Mouse (Mus musculus): ENCODE data around the gene Dnah9. TPM values are rescaled to one million over a fixed set of nuclear protein-coding genes. Genes with fewer than 3 reads are reported as not detected.
A peak's percentile ranks its signal among the peaks of the same experiment; 100 is the strongest.

Gene Dnah9
- polyA plus RNA-seq, 1 experiment from 2014 or later: 0.03 TPM

- H3K9ac ChIP-seq (ENCODE audit: low read depth, low read length): no peak overlapping the region
- H3K4me3 ChIP-seq (ENCODE audit: low read depth, low read length): no peak overlapping the region
- H3K4me1 ChIP-seq (replicated peaks; ENCODE audit: control insufficient read depth, insufficient read depth, low read length): peaks cover 8% of the 10 kb centered on the region
- no peak overlapping the region for H3K4me2 ChIP-seq
- DNase-seq (ENCODE audit: low spot score) (no peak), ATAC-seq (replicated peaks; ENCODE audit: low FRiP score) (no peak)
- WGBS: 65% methylated on average over 1 of the region's 1 CpGs
- H3K36me3 ChIP-seq (ENCODE audit: control insufficient read depth, insufficient read depth, low read length): no peaks in the 10 kb centered on the region
- no peaks in the 10 kb centered on the region for H3K27me3 ChIP-seq (replicated peaks; ENCODE audit: control insufficient read depth, insufficient read depth, low read length)
- no peak overlapping the region for H3K27ac ChIP-seq (ENCODE audit: low read depth, low read length)
- no peaks in the 10 kb centered on the region for H3K9me3 ChIP-seq (ENCODE audit: control insufficient read depth, low read length)
Observed at GRCm38 (mm10) chr11:65795896-65796295, 372.5 kb downstream of the Dnah9 start.

DNA sequence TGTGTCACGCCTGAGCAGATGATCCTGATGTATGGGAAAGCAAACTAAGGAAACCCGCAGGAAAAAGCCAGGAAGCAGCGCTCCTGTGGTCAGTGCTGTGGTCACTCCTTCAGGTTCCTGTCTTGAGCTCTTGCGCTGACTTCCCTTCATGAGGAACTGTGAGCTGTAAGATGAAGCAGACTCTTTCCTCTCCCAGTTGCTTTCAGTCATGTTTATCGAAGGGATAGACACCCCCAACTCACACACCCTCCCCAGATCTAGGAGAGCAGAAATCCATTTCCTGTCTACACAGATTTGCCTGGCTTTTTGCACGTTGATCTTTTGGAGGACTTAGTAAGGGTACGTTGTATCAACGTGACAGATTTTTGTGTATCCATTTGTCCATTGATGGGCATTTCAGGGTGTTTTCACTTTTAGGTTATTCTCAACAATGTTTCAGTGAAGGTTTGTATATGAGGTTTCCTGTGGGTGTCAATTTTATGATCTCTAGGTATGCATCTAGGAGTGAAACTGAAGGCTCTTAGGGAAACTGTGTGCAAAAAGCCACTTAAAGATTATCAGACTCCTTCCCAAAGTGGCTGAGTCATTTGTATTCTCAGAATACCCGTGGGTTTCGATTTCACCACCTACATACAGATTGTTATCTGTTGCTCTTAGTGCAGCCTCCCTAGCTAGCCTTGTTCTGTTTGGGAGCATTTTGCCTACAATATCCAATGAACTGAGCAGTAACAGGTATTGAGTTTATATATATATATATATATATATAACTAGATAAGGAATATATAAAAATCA is 373.7 kb downstream of the Dnah9 start:
- peak overlapping the region; percentile 16; the same call in 1 of the 2 replicates for H3K4me3 ChIP-seq (ENCODE audit: low read depth, low read length)
- H3K9me3 ChIP-seq (ENCODE audit: control insufficient read depth, low read length): no peaks in the 10 kb centered on the region
- peak; percentile 62; the same call in 1 of the 2 replicates for ATAC-seq (replicated peaks; ENCODE audit: low FRiP score)
- no peak for DNase-seq (ENCODE audit: low spot score)
- peaks cover 8% of the 10 kb centered on the region for H3K4me1 ChIP-seq (replicated peaks; ENCODE audit: control insufficient read depth, insufficient read depth, low read length)
- H3K9ac ChIP-seq (ENCODE audit: low read depth, low read length): no peak overlapping the region
- H3K4me2 ChIP-seq: peak overlapping the region; percentile 57
- no peaks in the 10 kb centered on the region for H3K27me3 ChIP-seq (replicated peaks; ENCODE audit: control insufficient read depth, insufficient read depth, low read length)
- WGBS: 34% methylated on average over 10 of the region's 10 CpGs
- no peak overlapping the region for H3K27ac ChIP-seq (ENCODE audit: low read depth, low read length)
- H3K36me3 ChIP-seq (ENCODE audit: control insufficient read depth, insufficient read depth, low read length): no peaks in the 10 kb centered on the region

GRCm38 (mm10) chr11:65788154-65788553 is 380.2 kb downstream of the Dnah9 start, which contains the start of gene Map2k4:
Map2k4 (minus strand) TSS chr11:65788297.
- no peaks in the 10 kb centered on the region for H3K27me3 ChIP-seq (replicated peaks; ENCODE audit: control insufficient read depth, insufficient read depth, low read length)
- peak within 1 kb of the TSS; percentile 98 for H3K4me3 ChIP-seq (ENCODE audit: low read depth, low read length)
- no peaks in the 10 kb centered on the region for H3K36me3 ChIP-seq (ENCODE audit: control insufficient read depth, insufficient read depth, low read length)
- peak within 1 kb of the TSS; percentile 97 for H3K9ac ChIP-seq (ENCODE audit: low read depth, low read length)
- peak within 1 kb of the TSS; percentile 87 for H3K27ac ChIP-seq (ENCODE audit: low read depth, low read length)
- peak; percentile 99 for ATAC-seq (replicated peaks; ENCODE audit: low FRiP score)
- under 1% methylated on average over 32 of the region's 36 CpGs for WGBS
- peak within 1 kb of the TSS; percentile 89 for H3K4me2 ChIP-seq
- H3K4me1 ChIP-seq (replicated peaks; ENCODE audit: control insufficient read depth, insufficient read depth, low read length): peaks cover 8% of the 10 kb centered on the region
- DNase-seq (ENCODE audit: low spot score): peak; percentile 94
- no peaks in the 10 kb centered on the region for H3K9me3 ChIP-seq (ENCODE audit: control insufficient read depth, low read length)

- ATAC-seq (replicated peaks; ENCODE audit: low FRiP score): peak; percentile 71
- peak; percentile 41 for DNase-seq (ENCODE audit: low spot score)
- H3K9me3 ChIP-seq (ENCODE audit: control insufficient read depth, low read length): no peaks in the 10 kb centered on the region
- H3K36me3 ChIP-seq (ENCODE audit: control insufficient read depth, insufficient read depth, low read length): no peaks in the 10 kb centered on the region
- peak overlapping the region; percentile 98 for H3K4me3 ChIP-seq (ENCODE audit: low read depth, low read length)
- H3K4me2 ChIP-seq: peak overlapping the region; percentile 89
- under 1% methylated on average over 70 of the region's 71 CpGs for WGBS
- H3K9ac ChIP-seq (ENCODE audit: low read depth, low read length): peak overlapping the region; percentile 97
- peak overlapping the region; percentile 87 for H3K27ac ChIP-seq (ENCODE audit: low read depth, low read length)
- peaks cover 8% of the 10 kb centered on the region for H3K4me1 ChIP-seq (replicated peaks; ENCODE audit: control insufficient read depth, insufficient read depth, low read length)
- H3K27me3 ChIP-seq (replicated peaks; ENCODE audit: control insufficient read depth, insufficient read depth, low read length): no peaks in the 10 kb centered on the region
Observed at GRCm38 (mm10) chr11:65787421-65788151, 380.8 kb downstream of the Dnah9 start.

GRCm38 (mm10) chr11:65786160-65786559 is 382.2 kb downstream of the Dnah9 start:
- peak overlapping the region; percentile 62 for H3K27ac ChIP-seq (ENCODE audit: low read depth, low read length)
- 57% methylated on average over 2 of the region's 2 CpGs for WGBS

GRCm38 (mm10) chr11:65781596-65781995 is 386.8 kb downstream of the Dnah9 start:
- WGBS: 67% methylated on average over 3 of the region's 3 CpGs
- no peak overlapping the region for H3K27ac ChIP-seq (ENCODE audit: low read depth, low read length)
- H3K36me3 ChIP-seq (ENCODE audit: control insufficient read depth, insufficient read depth, low read length): peaks cover 10% of the 10 kb centered on the region; the same call in 1 of the 2 replicates
- H3K9me3 ChIP-seq (ENCODE audit: control insufficient read depth, low read length): no peaks in the 10 kb centered on the region
- DNase-seq (ENCODE audit: low spot score): no peak
- H3K4me1 ChIP-seq (replicated peaks; ENCODE audit: control insufficient read depth, insufficient read depth, low read length): peaks cover 21% of the 10 kb centered on the region
- no peak overlapping the region for H3K9ac ChIP-seq (ENCODE audit: low read depth, low read length)
- ATAC-seq (replicated peaks; ENCODE audit: low FRiP score): no peak
- no peaks in the 10 kb centered on the region for H3K27me3 ChIP-seq (replicated peaks; ENCODE audit: control insufficient read depth, insufficient read depth, low read length)
- H3K4me3 ChIP-seq (ENCODE audit: low read depth, low read length): no peak overlapping the region
- no peak overlapping the region for H3K4me2 ChIP-seq

More at GRCm38 (mm10) chr11:65786160-65786559, 382.2 kb downstream of the Dnah9 start:
- no peak overlapping the region for H3K9ac ChIP-seq (ENCODE audit: low read depth, low read length)
- peak overlapping the region; percentile 89 for H3K4me2 ChIP-seq
- H3K27me3 ChIP-seq (replicated peaks; ENCODE audit: control insufficient read depth, insufficient read depth, low read length): no peaks in the 10 kb centered on the region
- peaks cover 8% of the 10 kb centered on the region for H3K4me1 ChIP-seq (replicated peaks; ENCODE audit: control insufficient read depth, insufficient read depth, low read length)
- peak overlapping the region; percentile 98 for H3K4me3 ChIP-seq (ENCODE audit: low read depth, low read length)
- no peaks in the 10 kb centered on the region for H3K9me3 ChIP-seq (ENCODE audit: control insufficient read depth, low read length)
- ATAC-seq (replicated peaks; ENCODE audit: low FRiP score) (peak; percentile 44), DNase-seq (ENCODE audit: low spot score) (no peak)
- peaks cover under 1% of the 10 kb centered on the region; the same call in 1 of the 2 replicates for H3K36me3 ChIP-seq (ENCODE audit: control insufficient read depth, insufficient read depth, low read length)

Measured in liver, embryonic 11.5 days (tissue).